Mouse (Mus musculus) cerebellum, adult 8-10 months (tissue): ENCODE measurements around the gene Olfr772.
"Not testable (repeated sequence)": the region's sequence is repeated elsewhere in the genome, so short reads cannot be mapped to it uniquely, and the experiment has no call there.

Experiments
- DNase-seq: peaks from one replicate; pipeline ENCODE4 v3.0.0; 2022

Gene Olfr772

GRCm38 (mm10) chr10:129177821-129178220 is at the start of gene Olfr772:
Olfr772 (minus strand) TSS chr10:129177921.
- DNase-seq = not testable (repeated sequence)

- not testable (repeated sequence) for DNase-seq
Observed at GRCm38 (mm10) chr10:129187319-129187718, 9.6 kb upstream of the Olfr772 start, which contains the start of gene Olfr773. Olfr773 (minus strand) TSS chr10:129187419.

- DNase-seq = no peak
Observed at GRCm38 (mm10) chr10:129164651-129165050, 13.1 kb downstream of the Olfr772 start, which contains the start of gene Olfr771. Olfr771 (minus strand) TSS chr10:129164751.

- no peak for DNase-seq
Observed at GRCm38 (mm10) chr10:129138898-129139297, 38.8 kb downstream of the Olfr772 start, which contains the start of gene Olfr770. Olfr770 (minus strand) TSS chr10:129138998.
